Mouse (Mus musculus) layer of hippocampus, postnatal 36 days (tissue): ENCODE data around the gene Ppp2r5c. TPM values are rescaled to one million over a fixed set of nuclear protein-coding genes. Genes with fewer than 3 reads are reported as not detected.

Experiments
- DNase-seq, 2 experiments: peaks; one replicate each; pipeline ENCODE4 v3.0.0; 2022
- total RNA-seq, 2 experiments: library from RNA; stranded (reverse); gene quantifications; 2 replicates each; pipeline ENCODE4 v1.2.3; 2021

Gene Ppp2r5c
- total RNA-seq, 2 experiments from 2014 or later = 228 to 249 TPM

GRCm38 (mm10) chr12:110444530-110444929 lies 2.4 kb upstream of the Ppp2r5c start:
- no peak for DNase-seq

DNA sequence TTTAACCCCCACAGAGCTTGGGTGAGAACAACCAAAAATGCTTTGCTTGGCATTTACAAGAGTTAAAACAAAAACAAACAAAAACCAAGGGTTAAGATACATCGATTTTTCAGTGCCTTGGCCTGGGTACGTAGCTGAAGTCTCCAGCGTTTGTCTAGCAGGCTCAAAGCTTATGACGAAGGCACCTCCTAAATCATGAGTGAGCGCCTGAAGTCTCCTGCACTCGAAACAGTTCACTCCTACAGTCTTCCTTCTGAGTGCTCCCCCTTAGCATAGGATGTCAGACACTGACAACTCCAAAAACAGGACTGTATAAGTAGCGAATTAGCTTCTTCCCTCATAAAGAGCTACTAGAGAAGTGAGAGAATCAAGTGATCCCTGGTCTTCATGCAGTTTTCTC lies 1.1 kb upstream of the Ppp2r5c start:
- no peak for DNase-seq

DNA sequence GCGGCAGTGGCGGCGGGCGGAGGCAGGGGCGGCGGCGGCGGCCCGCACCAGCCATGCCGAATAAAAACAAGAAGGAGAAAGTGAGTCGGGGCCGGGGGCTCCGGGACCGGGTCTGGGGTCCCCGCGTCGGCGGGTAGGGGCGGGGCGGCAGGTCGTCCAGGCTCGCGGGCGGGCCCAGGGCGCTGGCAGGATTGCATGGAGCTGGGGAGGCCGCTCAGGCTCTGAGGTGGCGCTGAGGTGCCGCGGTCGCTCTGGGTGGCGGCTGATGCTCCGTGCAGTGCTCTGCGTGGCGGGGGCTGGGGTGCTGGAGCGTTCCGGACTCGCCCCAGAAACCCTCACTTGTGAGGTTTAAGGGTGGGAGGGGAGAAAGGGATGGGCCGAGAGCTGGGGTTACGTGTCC lies 386 bp downstream of the Ppp2r5c start:
- DNase-seq = peak; percentile 46 to 56

- DNase-seq = no peak
Measured at GRCm38 (mm10) chr12:110448767-110449166, 1.8 kb downstream of the Ppp2r5c start.

DNA sequence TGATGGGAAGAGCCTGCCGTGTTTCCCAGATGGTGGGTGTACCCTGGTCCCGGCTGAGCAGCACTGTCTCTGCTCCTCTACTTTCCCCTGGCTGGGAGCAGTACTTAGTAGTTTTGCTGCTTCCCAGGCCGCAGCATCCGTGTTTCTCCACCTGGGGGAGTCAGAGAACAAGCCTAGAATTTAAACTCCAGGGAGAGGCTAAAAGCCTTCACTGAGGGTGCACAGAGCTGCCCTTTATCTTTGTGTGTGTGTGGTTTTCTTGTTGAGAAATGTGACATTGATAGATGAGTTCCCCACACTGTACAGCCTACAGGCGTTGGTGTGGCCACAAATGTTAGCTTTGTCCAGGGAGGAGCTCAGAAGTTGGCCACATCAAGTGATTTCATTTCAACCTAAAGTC lies 7.3 kb downstream of the Ppp2r5c start:
- DNase-seq = peak; percentile 56 to 69

DNA sequence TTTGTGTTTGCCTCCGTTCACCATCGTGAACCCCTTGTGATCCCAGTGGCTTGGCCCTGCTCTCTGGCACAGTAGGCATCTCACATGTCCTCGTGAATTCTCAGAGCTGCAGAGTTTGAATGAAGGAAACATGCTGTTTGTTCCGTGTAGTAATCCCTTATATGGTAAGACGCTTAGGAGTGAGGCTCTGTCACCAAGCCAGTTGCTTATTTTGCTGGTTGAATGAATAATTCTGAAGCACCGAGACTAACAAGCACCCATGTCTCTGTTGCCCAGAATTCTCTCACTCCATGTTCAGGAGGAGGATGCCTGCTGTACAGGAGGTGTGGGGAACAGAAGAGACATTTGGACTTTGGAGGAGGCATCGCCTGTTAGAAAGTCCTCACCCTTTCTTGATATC lies 9.1 kb downstream of the Ppp2r5c start:
- DNase-seq = no peak

- DNase-seq = no peak
Measured at GRCm38 (mm10) chr12:110458667-110459066, 11.7 kb downstream of the Ppp2r5c start.

- no peak for DNase-seq
Measured at GRCm38 (mm10) chr12:110460418-110461300, 13.7 kb downstream of the Ppp2r5c start.

DNA sequence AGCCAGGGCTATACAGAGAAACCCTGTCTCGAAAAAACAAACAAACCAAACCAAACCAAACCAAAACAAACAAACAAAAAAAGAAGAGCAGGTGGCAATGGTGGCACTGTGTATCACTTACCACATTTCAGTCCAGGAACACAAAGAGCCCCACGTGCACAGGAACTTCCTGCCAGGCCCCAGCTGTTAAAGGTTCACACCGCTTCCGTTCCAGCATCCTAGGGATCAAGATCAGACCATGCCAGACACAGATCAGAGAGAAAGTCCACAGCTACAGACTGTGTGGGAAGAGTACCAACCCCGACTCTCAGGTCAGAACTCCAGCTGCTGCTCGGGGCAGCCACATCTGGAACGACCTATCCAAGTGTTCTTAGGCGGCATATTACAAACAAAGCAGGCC lies 16.8 kb downstream of the Ppp2r5c start:
- DNase-seq = no peak

- DNase-seq = no peak
Measured at GRCm38 (mm10) chr12:110471426-110471825, 24.5 kb downstream of the Ppp2r5c start.

DNA sequence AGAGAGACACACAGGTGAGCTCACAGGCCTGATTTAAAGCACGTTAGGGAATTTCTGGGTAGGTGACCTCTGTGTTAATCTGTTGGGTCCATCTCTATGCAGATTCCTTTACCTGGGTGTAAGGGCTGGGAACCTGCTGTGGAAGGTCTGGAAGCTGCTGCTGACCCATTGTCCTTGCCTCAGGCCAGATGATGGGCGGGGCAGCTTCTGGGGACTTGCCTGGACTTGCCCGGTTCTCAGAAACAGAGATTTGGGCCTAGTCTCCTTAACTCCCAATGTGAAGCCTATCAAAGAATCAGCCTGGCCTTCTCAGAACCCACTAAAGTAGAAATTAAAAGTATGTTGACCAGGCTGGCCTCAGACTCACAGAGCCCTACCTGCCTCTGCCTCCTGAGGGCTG lies 25.3 kb downstream of the Ppp2r5c start:
- no peak for DNase-seq

- no peak for DNase-seq
Measured at GRCm38 (mm10) chr12:110474497-110474896, 27.6 kb downstream of the Ppp2r5c start.

GRCm38 (mm10) chr12:110476561-110476960 lies 29.6 kb downstream of the Ppp2r5c start:
- DNase-seq = no peak

DNA sequence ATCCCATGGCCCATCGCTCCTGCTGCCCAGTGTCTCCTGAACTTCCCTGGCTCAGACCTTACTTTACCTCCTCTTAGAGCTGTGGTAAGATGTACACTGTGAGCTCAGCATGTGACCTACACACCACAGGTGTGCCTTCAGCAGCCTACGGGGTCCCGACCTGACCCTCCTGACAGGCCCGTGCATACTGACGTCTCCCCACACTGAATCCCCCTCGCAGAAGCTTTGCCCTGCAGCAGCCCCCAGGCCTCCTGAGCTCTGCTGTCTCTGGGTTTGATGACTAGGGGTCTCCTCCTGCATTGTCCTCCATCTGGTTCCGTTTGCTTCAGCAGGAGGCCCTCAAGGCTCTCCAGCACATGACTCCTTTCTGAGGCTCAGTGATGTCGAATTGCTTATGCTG lies 31.0 kb downstream of the Ppp2r5c start:
- no peak for DNase-seq

DNA sequence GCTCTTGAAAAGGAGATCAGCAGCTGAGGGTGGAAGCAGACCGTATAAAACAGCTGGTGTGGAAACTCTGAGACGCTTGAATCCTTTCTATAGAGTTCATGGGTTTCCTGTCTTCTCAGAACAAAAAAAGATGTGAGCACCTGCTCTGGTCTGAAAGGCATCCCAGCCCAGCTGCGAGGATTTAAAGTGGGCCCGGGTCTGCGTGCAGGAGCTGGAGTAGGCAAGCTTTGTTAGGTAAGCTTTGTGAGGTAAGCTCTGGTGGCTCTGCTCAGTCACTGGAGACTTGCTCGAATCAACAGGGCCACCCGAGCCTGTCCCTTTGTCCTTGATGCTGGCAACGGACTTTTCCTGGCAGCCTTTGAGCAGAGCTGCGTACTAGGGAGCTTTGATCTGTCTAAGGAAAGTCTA lies 31.7 kb downstream of the Ppp2r5c start:
- DNase-seq = no peak

GRCm38 (mm10) chr12:110479268-110479667 lies 32.3 kb downstream of the Ppp2r5c start:
- DNase-seq = no peak

DNA sequence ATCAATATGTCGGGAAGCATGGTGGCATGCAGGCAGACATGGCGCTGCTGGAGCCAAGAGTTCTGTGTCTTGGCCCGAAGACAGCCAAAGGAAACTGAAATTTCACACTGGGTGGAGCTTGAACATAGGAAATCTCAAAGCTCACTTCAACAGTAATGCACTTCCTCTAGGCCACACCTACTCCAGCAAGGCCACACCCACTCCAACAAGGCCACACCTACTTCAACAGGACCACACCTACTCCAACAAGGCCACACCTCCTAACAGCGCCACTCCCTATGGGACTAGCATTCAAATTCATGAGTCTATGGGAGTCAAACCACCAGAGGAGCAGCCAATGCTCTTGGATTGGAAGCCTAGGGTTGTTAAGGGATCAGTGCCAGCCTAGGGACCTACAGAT lies 33.8 kb downstream of the Ppp2r5c start:
- DNase-seq = no peak

DNA sequence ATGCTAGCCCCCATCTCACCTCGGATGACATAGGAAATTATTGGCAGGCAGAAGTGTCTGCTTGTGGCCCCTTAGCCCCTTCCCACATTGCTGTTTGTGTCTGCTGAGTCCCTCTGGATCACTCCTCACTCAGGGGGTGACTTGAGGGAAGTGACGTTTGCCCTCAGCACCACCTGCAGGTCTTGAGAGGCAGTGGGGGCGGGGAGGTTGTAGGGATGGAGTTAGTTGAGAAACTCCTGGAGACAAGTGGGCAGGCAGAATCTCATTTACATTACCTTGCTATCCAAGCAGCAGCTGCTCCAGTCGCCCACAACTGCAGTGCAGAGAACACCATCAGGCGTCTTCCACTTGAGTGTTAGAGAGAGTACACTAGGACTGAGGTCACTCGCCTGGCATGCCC lies 36.8 kb downstream of the Ppp2r5c start:
- no peak for DNase-seq

DNA sequence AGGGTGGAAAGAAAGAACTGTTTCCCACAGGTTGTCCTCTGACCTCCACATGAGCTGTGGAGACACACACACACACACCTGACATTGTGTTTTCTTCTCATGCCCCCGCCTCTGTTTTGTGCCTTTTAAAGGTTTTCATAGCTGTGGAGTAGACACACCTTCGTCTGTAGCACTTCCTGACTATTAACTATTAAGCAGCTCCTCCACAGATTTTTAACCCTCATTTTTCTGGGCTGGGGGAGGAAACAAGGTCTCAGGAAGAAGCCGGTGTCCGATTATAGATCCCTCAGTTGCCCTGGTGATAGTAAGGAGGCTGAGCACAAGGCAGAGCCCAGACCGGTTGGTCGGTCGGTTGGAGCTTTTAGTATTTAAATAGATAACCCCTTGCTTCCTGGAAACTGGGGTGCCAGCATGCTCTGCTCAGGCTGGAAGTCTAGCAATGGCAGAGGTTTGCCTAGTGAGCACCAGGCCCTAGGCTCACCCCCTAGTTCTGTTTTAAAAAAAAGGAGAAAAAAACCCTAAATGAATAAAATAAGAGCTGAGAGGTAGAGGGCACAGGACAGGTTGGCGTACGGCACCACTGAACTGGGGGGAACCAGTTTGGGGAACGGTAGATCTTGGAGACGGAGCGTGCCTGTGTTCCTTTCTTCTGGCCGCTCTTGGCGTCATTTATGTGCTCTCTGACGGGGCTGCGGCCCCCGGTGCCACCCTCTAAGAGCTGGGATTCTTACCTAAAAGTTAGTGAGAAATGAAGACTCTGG lies 38.1 kb downstream of the Ppp2r5c start:
- DNase-seq = no peak

GRCm38 (mm10) chr12:110485585-110486331 lies 38.8 kb downstream of the Ppp2r5c start:
- DNase-seq = peak; percentile 65 to 76

GRCm38 (mm10) chr12:110486852-110487251 lies 39.9 kb downstream of the Ppp2r5c start:
- DNase-seq = no peak

DNA sequence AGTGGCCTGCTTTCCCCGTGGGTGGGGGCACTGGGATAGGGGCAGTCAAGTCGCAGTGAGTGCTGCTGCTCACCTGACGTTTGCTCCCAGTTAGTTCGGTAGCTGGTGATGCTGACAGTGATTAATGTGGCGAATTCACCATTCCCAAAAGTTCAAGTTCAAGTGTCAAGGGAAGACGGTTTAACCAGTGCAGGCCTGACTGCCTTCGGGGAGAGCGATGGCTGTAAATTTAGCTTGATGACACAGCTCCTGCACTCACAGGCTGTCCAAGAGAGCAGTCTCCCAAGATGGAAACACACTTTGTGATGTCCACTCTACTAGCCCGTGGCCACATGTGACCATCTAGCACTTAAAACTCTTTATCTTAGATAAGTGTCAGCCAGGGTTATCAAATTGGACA lies 41.1 kb downstream of the Ppp2r5c start:
- DNase-seq = no peak
